Mouse (Mus musculus) retina, embryonic 14.5 days (tissue): Measurements from ENCODE around the gene Abcf3.

Experiments
- DNase-seq: peaks from one replicate; pipeline ENCODE4 v3.0.0-alpha.2; 2015; ENCODE audit warnings: low spot score

Gene Abcf3

DNA sequence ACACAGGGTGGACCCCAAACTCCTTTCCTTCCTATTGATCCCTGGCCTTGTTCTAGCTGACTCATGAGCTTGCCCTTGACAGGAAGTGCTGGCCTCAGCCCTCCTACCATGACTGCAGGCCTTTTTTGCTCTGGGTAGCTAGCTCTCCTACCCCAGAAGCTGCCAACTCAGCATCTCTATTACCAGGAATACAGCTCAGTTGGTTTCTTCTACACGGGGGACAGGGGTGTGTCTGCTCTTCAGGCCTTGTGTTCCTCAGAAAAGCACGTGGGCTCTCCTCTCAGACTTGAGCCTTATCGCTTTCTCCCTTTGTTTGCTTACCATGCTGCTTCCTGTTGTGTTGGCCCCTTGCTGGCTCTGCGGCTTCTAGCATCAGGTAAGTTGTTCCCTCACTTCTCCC is 7.9 kb upstream of the Abcf3 start:
- no peak for DNase-seq

DNA sequence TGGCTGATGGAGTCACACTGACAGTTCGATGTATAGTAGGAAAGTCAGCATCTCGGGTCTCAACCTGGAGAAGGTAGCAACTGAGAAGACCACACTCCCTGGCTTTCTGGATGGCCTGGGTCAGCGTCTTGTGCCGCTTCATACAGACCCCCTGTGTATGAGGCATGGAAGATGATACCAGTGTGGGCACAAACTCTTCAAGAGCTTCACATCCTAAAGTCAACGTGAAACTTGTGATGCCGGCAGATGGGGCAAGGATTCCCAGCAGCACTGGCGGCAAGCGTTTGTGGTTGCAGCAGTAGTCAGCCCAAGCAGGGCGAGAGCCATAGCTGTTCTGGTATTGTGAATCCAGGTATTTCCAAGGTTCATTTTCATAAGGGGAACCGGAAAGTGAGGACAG is 2.7 kb upstream of the Abcf3 start:
- DNase-seq = no peak

DNA sequence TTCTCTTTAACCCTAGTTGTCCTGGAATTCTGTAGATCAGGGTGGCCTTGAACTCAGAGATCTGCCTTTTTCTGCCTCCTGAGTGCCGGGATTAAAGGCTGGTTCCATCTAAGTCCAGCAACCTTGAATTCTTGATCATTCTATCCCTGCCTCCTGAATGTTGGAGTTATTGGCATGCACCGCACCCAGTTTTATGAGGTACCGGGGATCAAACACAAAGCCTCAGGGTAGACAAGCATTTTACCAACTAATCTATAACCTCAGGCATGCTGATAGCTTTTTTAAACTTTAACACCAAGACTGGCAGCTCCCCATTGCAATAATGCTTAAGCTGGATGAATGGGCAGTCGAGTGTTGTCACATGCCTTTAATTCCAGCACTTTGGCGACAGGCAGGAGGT is 954 bp upstream of the Abcf3 start:
- no peak for DNase-seq

DNA sequence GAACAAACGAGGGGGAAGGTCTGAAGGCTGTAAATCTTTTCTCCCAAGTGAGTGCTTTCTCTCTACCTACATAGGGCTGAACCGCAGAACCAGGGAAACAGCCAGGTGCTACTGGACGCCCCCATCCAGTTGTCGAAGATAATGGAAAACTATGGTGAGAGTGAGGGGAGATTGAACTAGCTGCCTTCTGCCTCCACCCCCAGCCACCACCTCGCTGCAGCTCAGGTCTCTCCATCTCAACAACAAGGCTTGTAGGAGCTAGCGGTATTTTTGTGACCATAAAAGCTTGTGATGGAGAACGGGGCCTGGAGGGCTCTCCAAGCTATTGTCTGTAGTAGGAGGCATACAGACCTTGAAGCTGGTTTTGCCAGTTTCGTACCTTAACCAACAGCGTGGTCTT is 784 bp downstream of the Abcf3 start:
- DNase-seq = no peak

GRCm38 (mm10) chr16:20551691-20552090 is 3.3 kb downstream of the Abcf3 start:
- DNase-seq = no peak

DNA sequence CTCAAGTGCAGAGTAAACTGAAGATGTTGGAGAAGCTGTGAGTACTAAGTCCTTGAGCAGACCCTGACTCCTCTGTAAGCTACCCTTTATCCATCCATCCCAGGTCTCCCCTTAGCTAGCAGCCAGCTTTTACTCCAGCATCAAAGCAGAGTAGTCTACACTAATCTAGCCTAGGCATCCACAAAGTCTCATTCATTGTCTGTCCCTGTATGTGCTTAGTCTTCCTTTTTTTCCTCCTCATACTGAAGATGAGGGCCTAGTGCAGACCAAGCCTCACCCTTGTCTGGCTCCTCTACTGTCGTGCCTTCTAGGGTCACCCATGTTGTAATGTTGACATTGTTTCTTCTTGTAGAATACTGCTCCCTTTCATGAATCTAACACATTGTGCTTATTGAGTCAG is 4.2 kb downstream of the Abcf3 start:
- no peak for DNase-seq

DNA sequence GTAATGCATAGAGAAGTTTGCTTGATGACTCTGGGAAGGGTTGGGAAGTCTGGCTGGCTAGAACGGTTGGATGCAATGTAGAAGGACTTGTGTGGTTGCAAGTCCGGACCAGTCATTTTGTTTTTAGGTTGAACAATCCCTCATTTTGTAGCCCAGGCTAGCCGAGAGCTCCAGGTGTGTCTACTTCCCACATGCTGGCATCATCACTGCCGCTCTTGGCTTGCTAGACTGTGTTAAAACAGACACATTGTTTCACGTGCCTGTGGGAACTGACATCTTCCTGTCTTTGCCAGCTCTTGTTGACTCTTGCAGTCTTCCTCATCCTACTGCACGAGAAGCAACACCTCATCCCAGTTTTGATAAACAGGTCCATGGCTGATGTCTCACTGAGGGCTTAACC is 6.6 kb downstream of the Abcf3 start:
- no peak for DNase-seq

DNA sequence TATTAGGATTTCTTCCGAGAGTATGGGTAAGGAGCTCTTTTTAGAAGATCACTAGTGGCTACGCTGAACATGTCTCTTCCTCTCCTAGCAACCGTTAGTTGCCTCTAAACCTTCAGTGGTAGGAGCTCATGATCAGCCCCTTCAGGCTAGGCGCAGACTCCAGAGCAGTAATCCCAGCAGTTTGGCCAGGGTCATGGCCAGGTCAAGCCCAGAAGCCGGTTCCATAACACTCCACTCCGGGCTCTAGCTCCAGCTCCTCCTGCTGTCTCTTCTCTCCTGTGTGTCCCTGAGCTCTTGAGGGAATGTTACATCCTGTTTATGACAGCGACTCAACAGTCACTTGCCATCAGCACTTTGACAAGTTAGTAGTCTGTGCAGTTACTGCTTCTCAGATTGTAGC is 9.0 kb downstream of the Abcf3 start:
- DNase-seq = no peak

DNA sequence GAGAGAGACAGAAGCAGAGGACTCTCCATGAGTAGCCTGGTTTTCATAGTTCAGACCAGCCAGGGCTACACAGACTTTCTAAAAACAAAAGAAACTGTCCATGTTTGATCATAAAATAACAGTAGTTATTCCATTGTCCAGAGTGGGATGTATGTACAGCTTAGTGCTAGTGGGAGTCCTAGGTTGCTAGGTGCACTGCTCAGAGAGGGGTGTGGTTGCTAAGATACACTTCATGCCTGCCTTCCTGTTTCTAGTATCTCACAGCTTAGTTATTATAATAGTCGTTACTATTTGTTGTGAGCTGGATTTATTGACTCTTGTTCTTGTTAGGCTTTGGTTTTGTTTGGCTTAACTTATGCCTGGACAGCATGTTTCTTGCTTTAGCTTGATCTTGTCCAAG is 16.7 kb downstream of the Abcf3 start:
- DNase-seq = no peak

- no peak for DNase-seq
Observed at GRCm38 (mm10) chr16:20589366-20589938, 41.1 kb downstream of the Abcf3 start, which contains the start of gene Vwa5b2. TSS of gene Vwa5b2 (plus strand) at chr16:20589471.

- peak; percentile 66 for DNase-seq
Observed at GRCm38 (mm10) chr16:20589939-20590679, 41.7 kb downstream of the Abcf3 start.

DNA sequence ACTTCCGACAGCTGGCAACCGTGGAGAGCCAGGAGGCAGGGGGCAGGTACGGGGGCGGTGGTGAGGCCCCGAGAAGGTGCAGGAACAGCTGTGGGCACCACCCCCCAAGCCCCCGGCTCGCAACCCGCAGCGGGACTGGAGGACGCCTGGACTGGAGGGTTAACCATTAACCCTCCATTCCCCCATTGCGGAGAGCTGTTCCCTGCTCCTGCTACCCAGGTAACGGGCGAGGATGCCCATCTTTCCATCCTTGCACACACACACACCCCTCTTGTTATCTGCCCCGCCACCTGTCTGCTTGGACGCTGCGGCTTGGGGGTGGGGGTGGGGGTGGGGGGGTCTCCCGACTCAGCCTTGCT is 42.3 kb downstream of the Abcf3 start:
- DNase-seq = no peak

DNA sequence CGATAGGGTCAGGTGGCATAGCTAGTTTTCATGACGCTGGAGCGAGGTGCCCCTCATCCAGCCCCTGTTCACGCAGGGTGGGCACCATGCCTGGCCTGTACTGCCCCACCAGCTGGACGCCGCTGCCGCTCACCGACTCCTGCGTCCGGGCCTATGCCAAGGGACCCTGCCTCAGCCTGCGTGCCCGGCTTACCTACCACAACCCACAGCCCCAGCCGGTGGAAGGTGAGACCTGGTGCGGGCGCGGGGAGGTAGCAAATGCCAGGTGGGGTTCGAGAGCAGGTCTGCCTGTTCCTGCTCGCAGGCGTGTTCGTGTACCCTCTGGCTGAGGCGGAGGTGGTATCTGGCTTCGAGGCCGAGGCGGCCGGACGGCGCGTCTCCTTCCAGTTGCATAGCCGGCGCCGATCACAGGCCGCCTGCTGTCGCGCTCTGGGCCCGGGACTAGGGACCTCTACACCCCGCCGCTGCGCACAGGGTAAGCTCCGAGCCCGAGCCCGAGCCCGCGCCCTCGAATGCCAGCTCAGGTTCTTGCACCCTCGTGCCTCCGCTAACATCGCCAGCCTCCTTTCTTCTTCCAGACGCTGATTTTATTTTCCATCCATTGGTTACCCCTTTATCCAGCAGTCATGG is 42.8 kb downstream of the Abcf3 start:
- DNase-seq = no peak

DNA sequence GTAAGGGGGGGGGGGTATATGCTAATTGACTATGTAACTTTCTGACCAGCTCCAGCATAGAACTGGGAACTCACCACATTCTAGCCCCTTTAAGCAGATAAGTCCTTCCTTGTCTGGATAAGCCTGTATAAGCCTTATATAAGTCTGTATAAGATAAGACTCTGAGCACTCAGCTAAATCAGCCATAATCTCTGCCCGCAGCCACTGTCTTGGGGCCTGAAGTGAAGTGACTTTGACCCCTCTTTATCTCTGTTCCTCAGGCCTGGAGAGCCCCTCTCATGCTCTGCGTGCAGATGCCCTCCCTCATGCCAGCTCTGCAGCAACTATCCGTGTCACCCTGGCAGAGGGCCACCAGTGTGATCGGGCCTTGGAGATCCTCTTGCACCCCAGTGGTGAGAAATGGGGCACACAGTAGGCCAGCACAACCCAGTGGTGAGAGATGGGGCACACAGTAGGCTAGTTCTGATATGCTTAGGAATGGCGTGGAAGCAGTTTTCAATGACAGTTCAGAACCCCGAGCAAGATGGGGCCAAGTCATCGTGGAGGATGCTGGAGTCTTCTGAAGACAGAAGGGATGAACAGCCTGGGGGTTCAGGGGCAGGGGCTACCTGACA is 46.8 kb downstream of the Abcf3 start:
- DNase-seq = no peak

DNA sequence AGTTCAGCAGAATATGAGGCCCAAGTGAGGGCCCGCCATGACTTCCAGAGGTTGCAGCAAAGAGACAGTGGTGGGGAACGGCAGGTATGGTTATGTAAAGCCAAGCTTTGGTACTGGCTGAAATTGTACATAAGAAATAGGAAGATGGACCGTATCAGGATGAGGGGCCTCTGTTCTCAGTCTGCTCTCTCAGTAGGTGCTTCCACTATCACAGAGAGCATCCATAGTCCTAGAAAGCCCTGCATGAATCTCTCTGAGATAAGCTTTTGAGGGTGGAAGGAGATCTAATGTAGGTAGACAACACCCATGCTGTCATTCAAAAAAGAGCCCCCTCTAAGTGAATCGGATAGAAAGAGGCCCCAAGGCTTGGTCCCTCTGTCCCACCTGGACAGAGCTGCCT is 47.4 kb downstream of the Abcf3 start:
- DNase-seq = no peak

DNA sequence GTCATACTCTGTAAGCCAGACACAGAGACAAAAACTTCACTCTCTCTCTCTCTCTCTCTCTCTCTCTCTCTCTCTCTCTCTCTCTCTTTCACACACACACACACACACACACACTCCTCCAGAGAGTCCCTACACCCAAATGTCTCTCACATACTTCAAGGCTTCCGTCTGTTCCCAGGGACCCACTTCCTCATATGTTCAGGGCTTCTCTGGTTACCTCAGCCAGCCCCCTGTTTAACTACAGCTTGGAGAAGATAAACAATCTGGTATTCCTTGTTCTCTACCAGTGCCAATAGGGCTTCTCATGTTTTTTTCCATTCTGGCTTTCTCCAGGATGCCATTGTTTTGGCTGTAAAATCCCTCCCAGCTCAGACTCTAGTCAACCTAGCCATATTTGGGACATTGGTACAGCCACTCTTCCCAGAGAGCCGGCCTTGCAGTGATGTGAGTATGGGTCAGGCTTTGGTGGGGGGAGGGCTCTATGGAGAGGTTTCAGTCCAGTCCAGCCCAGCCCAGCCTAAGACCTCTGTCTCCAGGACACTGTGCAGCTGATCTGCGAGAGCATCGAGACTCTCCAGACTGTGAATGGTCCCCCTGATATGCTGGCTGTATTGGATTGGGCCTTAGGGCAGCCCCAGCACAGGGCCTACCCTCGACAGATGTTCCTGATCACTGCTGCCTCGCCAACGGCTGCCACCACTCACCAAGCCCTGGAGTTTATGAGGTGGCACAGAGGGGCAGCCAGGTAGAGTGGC is 48.5 kb downstream of the Abcf3 start:
- no peak for DNase-seq

- DNase-seq = no peak
Observed at GRCm38 (mm10) chr16:20600511-20600910, 52.1 kb downstream of the Abcf3 start.

DNA sequence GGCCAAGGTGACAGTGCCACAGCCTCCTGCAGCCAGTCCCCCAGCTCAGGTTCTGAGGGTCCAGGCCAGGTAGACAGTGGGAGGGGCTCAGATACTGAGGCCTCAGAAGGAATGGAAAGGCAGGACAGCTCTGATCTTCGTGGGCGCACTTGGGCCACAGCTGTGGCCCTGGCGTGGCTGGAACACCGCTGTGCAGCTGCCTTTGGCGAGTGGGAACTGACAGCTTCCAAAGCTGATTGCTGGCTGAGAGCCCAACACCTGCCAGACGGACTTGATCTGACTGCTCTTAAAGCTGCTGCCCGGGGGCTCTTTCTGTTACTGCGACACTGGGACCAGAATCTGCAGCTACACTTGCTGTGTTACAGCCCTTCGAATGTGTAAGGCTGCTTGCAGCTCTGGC is 56.3 kb downstream of the Abcf3 start:
- DNase-seq = no peak

- DNase-seq = peak; percentile 90
Observed at GRCm38 (mm10) chr16:20610501-20611356, 62.4 kb downstream of the Abcf3 start.
